Mouse (Mus musculus) megakaryocyte, embryonic 14.5 days (primary cell): ENCODE measurements around the gene Sox6.

Experiments
- FLI1 ChIP-seq: IDR thresholded peaks from 2 replicates; pipeline ENCODE4 v1.6.1; 2012; ENCODE audit warnings: low read length, inconsistent platforms, mixed read lengths
- GATA1 ChIP-seq: IDR thresholded peaks from 3 replicates; pipeline ENCODE4 v1.6.1; 2012; ENCODE audit warnings: mixed read lengths, low read length, inconsistent platforms, borderline replicate concordance

- TF ChIP-seq GATA1 (no peak), FLI1 (no peak)
Observed at GRCm38 (mm10) chr7:115565060-115565426, 473.6 kb downstream of the Sox6 start.
